Mouse (Mus musculus) spleen, postnatal 36 days (tissue): ENCODE measurements around the gene Nemp1.

Source experiments
- DNase-seq, 2 experiments: peaks; one replicate each; pipeline ENCODE4 v3.0.0; 2022; ENCODE audit warnings: low spot score in 2 of 2, mixed read lengths in 1 of 2

Gene Nemp1

GRCm38 (mm10) chr10:127666501-127667268, at the start of gene Nemp1:
Nemp1 (plus strand) TSS chr10:127666901.
- peak; percentile 83 to 85 for DNase-seq

GRCm38 (mm10) chr10:127617294-127617693, 49.4 kb upstream of the Nemp1 start:
- no peak for DNase-seq

- DNase-seq: no peak
These were observed 48.5 kb upstream of the Nemp1 start for GRCm38 (mm10) chr10:127618173-127618572.

- DNase-seq: no peak
These were observed 47.5 kb upstream of the Nemp1 start for GRCm38 (mm10) chr10:127619119-127619721.

- no peak for DNase-seq
These were observed 46.7 kb upstream of the Nemp1 start for GRCm38 (mm10) chr10:127619941-127620405.

GRCm38 (mm10) chr10:127620406-127621190, 46.1 kb upstream of the Nemp1 start, which contains the start of gene Lrp1:
Lrp1 (minus strand) TSS chr10:127621148.
- DNase-seq: no peak

- peak; percentile 51 to 62 for DNase-seq
These were observed 45.3 kb upstream of the Nemp1 start for GRCm38 (mm10) chr10:127621191-127622056.

- DNase-seq: peak; percentile 36 to 45
These were observed 44.7 kb upstream of the Nemp1 start for GRCm38 (mm10) chr10:127622057-127622392.

GRCm38 (mm10) chr10:127622661-127623060, 44.0 kb upstream of the Nemp1 start:
- DNase-seq: no peak

- no peak for DNase-seq
These were observed 43.1 kb upstream of the Nemp1 start for GRCm38 (mm10) chr10:127623439-127624216.

GRCm38 (mm10) chr10:127626433-127626832, 40.3 kb upstream of the Nemp1 start:
- no peak for DNase-seq

- DNase-seq: peak; percentile 32 to 35
These were observed 35.2 kb upstream of the Nemp1 start for GRCm38 (mm10) chr10:127631261-127632214.

- DNase-seq: no peak
These were observed 33.9 kb upstream of the Nemp1 start for GRCm38 (mm10) chr10:127632668-127633271.

GRCm38 (mm10) chr10:127640421-127640820, 26.3 kb upstream of the Nemp1 start:
- no peak for DNase-seq

GRCm38 (mm10) chr10:127641861-127642771, 24.6 kb upstream of the Nemp1 start:
- peak; percentile 80 to 85 for DNase-seq

GRCm38 (mm10) chr10:127642772-127643552, 23.7 kb upstream of the Nemp1 start, which contains the start of gene Stat6:
Stat6 (plus strand) TSS chr10:127642986.
- peak; percentile 93 for DNase-seq
